Mouse (Mus musculus) liver, postnatal 0 days (tissue): ENCODE results near the gene Slc4a1.

Source experiments
- CTCF ChIP-seq: sonication (generic); IDR thresholded peaks from 2 replicates; pipeline ENCODE4 v1.5.1; 2016; ENCODE audit warnings: antibody characterized with exemption, low read depth
- EP300 ChIP-seq: IDR thresholded peaks from 2 replicates; pipeline ENCODE4 v1.6.1; 2016; ENCODE audit warnings: antibody characterized with exemption, low read depth, mild to moderate bottlenecking

- TF ChIP-seq CTCF: no peak
- no peak for TF ChIP-seq EP300
Measured at GRCm38 (mm10) chr11:102396263-102396662, 30.3 kb upstream of the Slc4a1 start.
